Mouse (Mus musculus) natural killer cell, adult 2 months (primary cell): ENCODE measurements around the gene Stam.

Experiments
- DNase-seq, 2 experiments: peaks; one replicate each; pipeline ENCODE4 v3.0.0; 2022; ENCODE audit warnings: low spot score in 2 of 2

Stam gene

GRCm38 (mm10) chr2:14126387-14126786 lies 52.5 kb downstream of the Stam start:
- DNase-seq = no peak

- no peak for DNase-seq
These were observed 53.7 kb downstream of the Stam start for GRCm38 (mm10) chr2:14127629-14128028.

GRCm38 (mm10) chr2:14130641-14131339 lies 56.9 kb downstream of the Stam start:
- DNase-seq = peak; percentile 5 to 26

- no peak for DNase-seq
These were observed 58.8 kb downstream of the Stam start for GRCm38 (mm10) chr2:14132468-14133326.

GRCm38 (mm10) chr2:14136906-14137305 lies 63.0 kb downstream of the Stam start:
- DNase-seq = no peak

- no peak for DNase-seq
These were observed 65.7 kb downstream of the Stam start for GRCm38 (mm10) chr2:14139590-14139989.

- no peak for DNase-seq
These were observed 66.1 kb downstream of the Stam start for GRCm38 (mm10) chr2:14140044-14140443.

- no peak for DNase-seq
These were observed 71.4 kb downstream of the Stam start for GRCm38 (mm10) chr2:14145311-14145710.

- no peak for DNase-seq
These were observed 73.0 kb downstream of the Stam start for GRCm38 (mm10) chr2:14146913-14147312.

- DNase-seq = no peak
These were observed 76.9 kb downstream of the Stam start for GRCm38 (mm10) chr2:14150829-14151228.

- no peak for DNase-seq
These were observed 78.0 kb downstream of the Stam start for GRCm38 (mm10) chr2:14151854-14152253.

- DNase-seq = no peak
These were observed 85.1 kb downstream of the Stam start for GRCm38 (mm10) chr2:14159047-14159446.

- no peak for DNase-seq
These were observed 85.9 kb downstream of the Stam start for GRCm38 (mm10) chr2:14159756-14160155.

GRCm38 (mm10) chr2:14164459-14165030 lies 90.6 kb downstream of the Stam start:
- DNase-seq = no peak

- DNase-seq = no peak
These were observed 91.2 kb downstream of the Stam start for GRCm38 (mm10) chr2:14165066-14165465.

GRCm38 (mm10) chr2:14165618-14166344 lies 91.9 kb downstream of the Stam start:
- no peak for DNase-seq

GRCm38 (mm10) chr2:14167721-14168120 lies 93.8 kb downstream of the Stam start:
- DNase-seq = no peak

GRCm38 (mm10) chr2:14174334-14174733 lies 100.4 kb downstream of the Stam start, which contains the start of gene Tmem236:
Gene Tmem236 (plus strand): TSS chr2:14174523.
- DNase-seq = no peak

GRCm38 (mm10) chr2:14176460-14177193 lies 102.7 kb downstream of the Stam start:
- DNase-seq = no peak

GRCm38 (mm10) chr2:14184375-14184774 lies 110.5 kb downstream of the Stam start:
- no peak for DNase-seq

GRCm38 (mm10) chr2:14190684-14191083 lies 116.8 kb downstream of the Stam start:
- DNase-seq = no peak
